8 mouse cellular contexts compared by ENCODE assay signal in the genomic region with DNA sequence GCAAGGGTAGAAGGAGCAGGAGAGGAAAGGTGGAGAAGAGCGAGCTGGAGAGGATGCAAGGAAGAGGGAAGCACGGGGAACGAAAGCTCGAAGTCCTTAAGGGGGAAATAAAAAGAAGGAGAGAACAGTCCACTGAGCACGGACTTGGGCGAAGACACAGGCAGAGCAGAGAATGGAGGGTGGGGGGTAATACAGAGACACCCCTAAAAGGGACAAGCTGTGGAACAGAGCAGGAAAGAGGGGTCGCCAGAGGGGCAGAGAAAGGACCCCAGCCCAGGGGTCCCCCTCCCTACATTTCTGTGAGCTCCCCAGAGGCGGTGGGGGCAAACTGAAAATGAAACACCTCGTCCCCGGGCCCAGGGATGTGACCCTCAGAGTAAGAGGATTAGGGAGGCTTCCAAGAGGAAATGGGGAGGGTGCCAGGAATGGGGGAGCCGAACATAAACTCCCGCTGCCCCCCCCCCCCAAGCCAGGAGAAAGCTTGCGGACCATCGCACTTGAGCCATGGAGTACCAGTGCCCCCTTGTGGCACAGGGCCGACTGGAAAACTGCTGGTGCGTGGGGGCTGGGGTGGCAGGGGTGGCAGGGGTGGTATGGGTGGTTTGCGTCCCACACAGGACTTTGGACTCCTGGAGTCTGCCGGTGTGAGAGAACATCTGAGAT.
A peak's percentile ranks its signal among the peaks of the same experiment; 100 is the strongest.
DNase-seq lines count a peak whose midpoint lies in the region; ATAC-seq and TF ChIP-seq lines count a peak whose summit lies in the region.

No protein-coding gene starts in this region.

- peak; percentile 57 for TF ChIP-seq CTCF in gastrocnemius, adult 2 months (IDR thresholded peaks at IDR 0.05)
- TF ChIP-seq CTCF in brain, embryonic 14.5 days (IDR thresholded peaks at IDR 0.05; ENCODE audit: borderline replicate concordance, extremely low read depth, insufficient read depth, insufficient read length), result peak; percentile 71
- peak; percentile 84 for TF ChIP-seq CTCF in forebrain, postnatal 0 days (IDR thresholded peaks at IDR 0.05; ENCODE audit: low read depth)

- H3K4me1 ChIP-seq in forebrain, postnatal 0 days (ENCODE audit: insufficient read depth), result no peaks in the 10 kb centered on the region
- H3K4me1 ChIP-seq in limb, embryonic 13.5 days, result peaks cover 20% of the 10 kb centered on the region
- H3K4me1 ChIP-seq in midbrain, embryonic 10.5 days, result peaks cover 26% of the 10 kb centered on the region
- 0 out of 2 replicates have a peak, but pooled peaks cover 3% of the 10 kb centered on the region for H3K4me1 ChIP-seq in stomach, embryonic 14.5 days (ENCODE audit: control insufficient read depth, insufficient read depth, low read length)

- peak overlapping the region; percentile 25 for H3K9ac ChIP-seq in forebrain, postnatal 0 days
- H3K9ac ChIP-seq in limb, embryonic 13.5 days, result no peak overlapping the region
- no peak overlapping the region for H3K9ac ChIP-seq in stomach, embryonic 14.5 days (replicated peaks; ENCODE audit: low read depth, low read length)

- no peaks in the 10 kb centered on the region for H3K27me3 ChIP-seq in forebrain, postnatal 0 days (ENCODE audit: insufficient read depth, low read length)
- peaks cover 50% of the 10 kb centered on the region for H3K27me3 ChIP-seq in limb, embryonic 13.5 days
- peaks cover 98% of the 10 kb centered on the region for H3K27me3 ChIP-seq in midbrain, embryonic 10.5 days (ENCODE audit: low read depth, poor library complexity, severe bottlenecking)
- no peaks in the 10 kb centered on the region for H3K27me3 ChIP-seq in stomach, embryonic 14.5 days (ENCODE audit: control insufficient read depth, insufficient read depth, low read length)

- no peak overlapping the region for H3K27ac ChIP-seq in gastrocnemius, adult 2 months
- H3K27ac ChIP-seq in forebrain, postnatal 0 days (ENCODE audit: low read depth, low read length), result no peak overlapping the region
- no peak overlapping the region for H3K27ac ChIP-seq in limb, embryonic 13.5 days
- H3K27ac ChIP-seq in midbrain, embryonic 10.5 days (replicated peaks), result peak overlapping the region; percentile 76
- no peak overlapping the region for H3K27ac ChIP-seq in stomach, embryonic 14.5 days (ENCODE audit: low read length)

- peak; percentile 72 for ATAC-seq in forebrain, postnatal 0 days
- ATAC-seq in limb, embryonic 13.5 days (ENCODE audit: low FRiP score, low read depth), result peak; percentile 44; the same call in 1 of the 2 replicates
- peak; percentile 49; the same call in 1 of the 2 replicates for ATAC-seq in stomach, embryonic 14.5 days (ENCODE audit: insufficient number of reproducible peaks, insufficient read depth, low FRiP score, low read depth)

- intact Hi-C loops in gastrocnemius, adult 2 months (cut with DNase I), result loop anchor here (2.0 kb wide), 1 partner anchor 444 kb away; no protein-coding TSS in a partner anchor

- H3K4me3 ChIP-seq in gastrocnemius, adult 2 months, result peak overlapping the region; percentile 60
- peak overlapping the region; percentile 26 for H3K4me3 ChIP-seq in forebrain, postnatal 0 days (ENCODE audit: low read depth, low read length)
- H3K4me3 ChIP-seq in limb, embryonic 13.5 days, result peak overlapping the region; percentile 20; the same call in 1 of the 2 replicates
- H3K4me3 ChIP-seq in midbrain, embryonic 10.5 days, result peak overlapping the region; percentile 40
- H3K4me3 ChIP-seq in stomach, embryonic 14.5 days (ENCODE audit: low read depth, low read length), result no peak overlapping the region

- peak; percentile 44 for DNase-seq in gastrocnemius, adult 2 months
- no peak for DNase-seq in gastrocnemius, postnatal 25 days
- DNase-seq in brain, embryonic 14.5 days (ENCODE audit: low read depth), result peak; percentile 81
- DNase-seq in forebrain, postnatal 0 days, result peak; percentile 69
- peak; percentile 11 for DNase-seq in induced T-regulatory cell, adult 2 months (ENCODE audit: low read depth)
- DNase-seq in midbrain, embryonic 10.5 days (ENCODE audit: low spot score), result peak; percentile 60

- no peaks in the 10 kb centered on the region for H3K9me3 ChIP-seq in forebrain, postnatal 0 days (ENCODE audit: low read length)
- H3K9me3 ChIP-seq in limb, embryonic 13.5 days, result no peaks in the 10 kb centered on the region
- no peaks in the 10 kb centered on the region for H3K9me3 ChIP-seq in midbrain, embryonic 10.5 days (replicated peaks)
- no peaks in the 10 kb centered on the region for H3K9me3 ChIP-seq in stomach, embryonic 14.5 days (ENCODE audit: control insufficient read depth, low read depth, low read length)

- 34% methylated on average over 18 of the region's 18 CpGs for WGBS in forebrain, postnatal 0 days
- WGBS in limb, embryonic 13.5 days, result 26% methylated on average over 15 of the region's 18 CpGs
- 38% methylated on average over 17 of the region's 18 CpGs for WGBS in midbrain, embryonic 10.5 days
- 34% methylated on average over 18 of the region's 18 CpGs for WGBS in stomach, embryonic 14.5 days

- TF ChIP-seq POLR2A in brain, embryonic 14.5 days (IDR thresholded peaks at IDR 0.05; ENCODE audit: borderline replicate concordance, extremely low read depth, insufficient read depth, insufficient read length, poor library complexity, severe bottlenecking), result no peak

- no peaks in the 10 kb centered on the region for H3K36me3 ChIP-seq in forebrain, postnatal 0 days (ENCODE audit: insufficient read depth)
- no peaks in the 10 kb centered on the region for H3K36me3 ChIP-seq in limb, embryonic 13.5 days
- no peaks in the 10 kb centered on the region for H3K36me3 ChIP-seq in midbrain, embryonic 10.5 days
- H3K36me3 ChIP-seq in stomach, embryonic 14.5 days (ENCODE audit: control insufficient read depth, insufficient read depth, low read length), result no peaks in the 10 kb centered on the region

- peak overlapping the region; percentile 52 for H3K4me2 ChIP-seq in forebrain, postnatal 0 days (ENCODE audit: low read depth)
- peak overlapping the region; percentile 56 for H3K4me2 ChIP-seq in limb, embryonic 13.5 days (replicated peaks)
- peak overlapping the region; percentile 40 for H3K4me2 ChIP-seq in stomach, embryonic 14.5 days (replicated peaks; ENCODE audit: low read depth, low read length)
